Mouse (Mus musculus): ENCODE results near the gene Aox3. TPM values are rescaled to one million over a fixed set of nuclear protein-coding genes. Genes with fewer than 3 reads are reported as not detected.

Aox3 gene
- polyA plus RNA-seq, 1 experiment from 2014 or later: 0.33 TPM

GRCm38 (mm10) chr1:58152247-58152646, 39.3 kb downstream of the Aox3 start:
- Histone ChIP-seq H3K9ac (replicated peaks; ENCODE audit: low read depth, low read length) (no peak overlapping the region), H3K27me3 (replicated peaks; ENCODE audit: control insufficient read depth, insufficient read depth, low read length) (no peaks in the 10 kb centered on the region), H3K4me3 (replicated peaks; ENCODE audit: low read length) (no peak overlapping the region), H3K27ac (ENCODE audit: low read length) (no peak overlapping the region), H3K9me3 (ENCODE audit: control insufficient read depth, low read length) (no peaks in the 10 kb centered on the region), H3K4me2 (ENCODE audit: low read length) (no peak overlapping the region), H3K36me3 (ENCODE audit: control insufficient read depth, insufficient read depth) (no peaks in the 10 kb centered on the region), H3K4me1 (replicated peaks; ENCODE audit: control insufficient read depth, insufficient read depth, low read length) (no peaks in the 10 kb centered on the region)
- WGBS: 85% methylated on average over 8 of the region's 8 CpGs
- ATAC-seq: no peak

DNA sequence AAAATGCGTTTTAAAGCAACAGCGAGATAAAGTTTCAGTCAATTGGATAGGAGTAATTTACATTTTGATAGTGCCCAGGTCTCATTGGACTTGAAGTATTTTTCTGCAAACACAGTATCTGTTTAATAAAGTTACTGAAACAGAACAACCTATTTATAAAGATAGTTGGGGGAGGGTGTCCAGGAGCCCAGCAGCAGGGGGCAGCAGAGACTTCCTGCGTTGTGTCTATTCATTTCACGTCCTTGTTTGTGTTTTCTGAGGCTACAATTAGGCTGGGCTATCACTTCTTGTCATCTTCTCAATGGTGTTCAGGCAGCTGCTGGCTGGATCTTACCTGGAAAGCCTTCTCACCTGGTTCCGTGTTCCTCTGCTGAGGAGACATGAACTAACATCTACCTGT, 43.8 kb downstream of the Aox3 start:
- ATAC-seq: no peak
- H3K4me2 ChIP-seq (ENCODE audit: low read length): no peak overlapping the region
- H3K4me1 ChIP-seq (replicated peaks; ENCODE audit: control insufficient read depth, insufficient read depth, low read length): no peaks in the 10 kb centered on the region
- H3K36me3 ChIP-seq (ENCODE audit: control insufficient read depth, insufficient read depth): no peaks in the 10 kb centered on the region
- WGBS: 56% methylated on average over 5 of the region's 5 CpGs
- H3K9me3 ChIP-seq (ENCODE audit: control insufficient read depth, low read length): no peaks in the 10 kb centered on the region
- no peak overlapping the region for H3K4me3 ChIP-seq (replicated peaks; ENCODE audit: low read length)
- no peaks in the 10 kb centered on the region for H3K27me3 ChIP-seq (replicated peaks; ENCODE audit: control insufficient read depth, insufficient read depth, low read length)
- no peak overlapping the region for H3K27ac ChIP-seq (ENCODE audit: low read length)
- H3K9ac ChIP-seq (replicated peaks; ENCODE audit: low read depth, low read length): no peak overlapping the region

DNA sequence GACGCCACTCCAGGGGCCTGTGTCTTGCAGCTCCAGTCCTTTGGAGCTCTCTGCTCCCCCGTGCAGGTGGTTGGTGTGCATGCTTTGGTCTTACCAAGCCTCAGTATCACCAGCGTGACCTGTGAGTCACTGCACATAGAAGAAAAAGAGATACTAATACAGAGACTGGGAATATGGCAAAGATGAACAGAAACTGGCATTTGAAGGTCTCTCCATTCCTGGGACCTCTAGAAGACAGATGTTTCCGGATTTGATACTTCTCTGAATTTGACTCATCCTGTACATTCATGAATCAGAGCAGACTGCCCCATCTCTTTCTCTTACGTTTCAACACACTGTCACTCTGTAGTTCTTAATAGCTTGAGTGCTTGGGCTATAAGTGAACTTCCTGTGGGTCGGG, 57.0 kb downstream of the Aox3 start:
- WGBS: 83% methylated on average over 6 of the region's 6 CpGs
- no peaks in the 10 kb centered on the region for H3K27me3 ChIP-seq (replicated peaks; ENCODE audit: control insufficient read depth, insufficient read depth, low read length)
- H3K9me3 ChIP-seq (ENCODE audit: control insufficient read depth, low read length): no peaks in the 10 kb centered on the region
- no peak overlapping the region for H3K27ac ChIP-seq (ENCODE audit: low read length)
- no peaks in the 10 kb centered on the region for H3K36me3 ChIP-seq (ENCODE audit: control insufficient read depth, insufficient read depth)
- H3K4me2 ChIP-seq (ENCODE audit: low read length): no peak overlapping the region
- no peak overlapping the region for H3K4me3 ChIP-seq (replicated peaks; ENCODE audit: low read length)
- H3K4me1 ChIP-seq (replicated peaks; ENCODE audit: control insufficient read depth, insufficient read depth, low read length): 0 out of 2 replicates have a peak, but pooled peaks cover 3% of the 10 kb centered on the region
- no peak overlapping the region for H3K9ac ChIP-seq (replicated peaks; ENCODE audit: low read depth, low read length)
- no peak for ATAC-seq

GRCm38 (mm10) chr1:58188514-58189175, 75.7 kb downstream of the Aox3 start:
- H3K4me3 ChIP-seq (replicated peaks; ENCODE audit: low read length): no peak overlapping the region
- H3K27me3 ChIP-seq (replicated peaks; ENCODE audit: control insufficient read depth, insufficient read depth, low read length): no peaks in the 10 kb centered on the region
- 38% methylated on average over 5 of the region's 5 CpGs for WGBS
- H3K27ac ChIP-seq (ENCODE audit: low read length): no peak overlapping the region
- H3K36me3 ChIP-seq (ENCODE audit: control insufficient read depth, insufficient read depth): no peaks in the 10 kb centered on the region
- no peaks in the 10 kb centered on the region for H3K4me1 ChIP-seq (replicated peaks; ENCODE audit: control insufficient read depth, insufficient read depth, low read length)
- no peaks in the 10 kb centered on the region for H3K9me3 ChIP-seq (ENCODE audit: control insufficient read depth, low read length)
- no peak overlapping the region for H3K9ac ChIP-seq (replicated peaks; ENCODE audit: low read depth, low read length)
- no peak for ATAC-seq
- H3K4me2 ChIP-seq (ENCODE audit: low read length): no peak overlapping the region

DNA sequence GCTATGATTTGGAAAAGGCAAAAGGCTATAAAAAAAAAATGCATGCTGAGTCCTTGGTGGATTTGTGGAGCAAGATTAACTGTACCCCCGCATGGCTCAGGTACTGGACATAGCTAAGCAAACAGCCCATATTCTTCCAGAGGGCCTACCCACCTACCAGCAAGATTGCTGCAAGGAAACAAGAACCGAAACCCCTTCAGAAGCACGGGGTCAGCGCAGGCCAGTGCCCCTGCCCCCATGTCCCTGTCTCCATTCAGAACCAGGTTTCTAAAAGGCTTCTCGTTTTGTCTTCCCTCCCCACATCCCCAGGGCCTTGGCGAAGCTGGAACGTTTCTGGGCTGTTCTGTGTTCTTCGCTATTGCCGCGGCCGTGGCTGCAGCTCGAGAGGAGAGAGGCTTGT, 81.4 kb downstream of the Aox3 start:
- no peak for ATAC-seq
- Histone ChIP-seq H3K9me3 (ENCODE audit: control insufficient read depth, low read length) (no peaks in the 10 kb centered on the region), H3K4me3 (replicated peaks; ENCODE audit: low read length) (no peak overlapping the region), H3K27me3 (replicated peaks; ENCODE audit: control insufficient read depth, insufficient read depth, low read length) (no peaks in the 10 kb centered on the region), H3K36me3 (ENCODE audit: control insufficient read depth, insufficient read depth) (no peaks in the 10 kb centered on the region), H3K4me1 (replicated peaks; ENCODE audit: control insufficient read depth, insufficient read depth, low read length) (peaks cover 10% of the 10 kb centered on the region), H3K4me2 (ENCODE audit: low read length) (no peak overlapping the region), H3K9ac (replicated peaks; ENCODE audit: low read depth, low read length) (no peak overlapping the region), H3K27ac (ENCODE audit: low read length) (no peak overlapping the region)
- 87% methylated on average over 12 of the region's 12 CpGs for WGBS

DNA sequence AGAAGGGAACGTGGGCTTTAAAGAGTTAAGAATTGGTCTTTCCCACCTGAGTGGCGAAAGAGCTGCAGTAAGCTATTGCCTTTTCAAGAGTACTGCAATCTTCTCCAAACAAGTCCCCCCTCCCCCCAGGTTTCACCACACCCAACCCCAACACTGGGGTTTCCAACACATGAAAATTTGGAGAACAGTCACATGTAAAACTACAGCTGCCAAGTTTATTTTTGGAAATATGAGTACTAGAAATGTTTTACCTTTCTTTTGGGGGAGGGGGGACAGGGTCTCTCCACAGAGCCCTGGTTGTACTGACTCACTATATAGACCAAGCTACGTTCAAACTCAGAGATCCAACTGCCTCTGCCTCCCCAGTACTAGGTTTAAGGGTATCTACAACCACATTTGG, 82.1 kb downstream of the Aox3 start:
- Histone ChIP-seq H3K36me3 (ENCODE audit: control insufficient read depth, insufficient read depth) (no peaks in the 10 kb centered on the region), H3K27ac (ENCODE audit: low read length) (no peak overlapping the region), H3K4me1 (replicated peaks; ENCODE audit: control insufficient read depth, insufficient read depth, low read length) (peaks cover 10% of the 10 kb centered on the region), H3K9me3 (ENCODE audit: control insufficient read depth, low read length) (no peaks in the 10 kb centered on the region), H3K27me3 (replicated peaks; ENCODE audit: control insufficient read depth, insufficient read depth, low read length) (no peaks in the 10 kb centered on the region), H3K4me2 (ENCODE audit: low read length) (no peak overlapping the region), H3K4me3 (replicated peaks; ENCODE audit: low read length) (no peak overlapping the region), H3K9ac (replicated peaks; ENCODE audit: low read depth, low read length) (no peak overlapping the region)
- ATAC-seq: no peak
- WGBS: 74% methylated on average over 3 of the region's 3 CpGs

GRCm38 (mm10) chr1:58195541-58195940, 82.6 kb downstream of the Aox3 start:
- H3K4me2 ChIP-seq (ENCODE audit: low read length): no peak overlapping the region
- no peaks in the 10 kb centered on the region for H3K9me3 ChIP-seq (ENCODE audit: control insufficient read depth, low read length)
- no peaks in the 10 kb centered on the region for H3K36me3 ChIP-seq (ENCODE audit: control insufficient read depth, insufficient read depth)
- no peak overlapping the region for H3K4me3 ChIP-seq (replicated peaks; ENCODE audit: low read length)
- H3K27me3 ChIP-seq (replicated peaks; ENCODE audit: control insufficient read depth, insufficient read depth, low read length): no peaks in the 10 kb centered on the region
- 22% methylated on average over 10 of the region's 10 CpGs for WGBS
- no peak overlapping the region for H3K27ac ChIP-seq (ENCODE audit: low read length)
- H3K9ac ChIP-seq (replicated peaks; ENCODE audit: low read depth, low read length): no peak overlapping the region
- H3K4me1 ChIP-seq (replicated peaks; ENCODE audit: control insufficient read depth, insufficient read depth, low read length): peaks cover 10% of the 10 kb centered on the region
- no peak for ATAC-seq

DNA sequence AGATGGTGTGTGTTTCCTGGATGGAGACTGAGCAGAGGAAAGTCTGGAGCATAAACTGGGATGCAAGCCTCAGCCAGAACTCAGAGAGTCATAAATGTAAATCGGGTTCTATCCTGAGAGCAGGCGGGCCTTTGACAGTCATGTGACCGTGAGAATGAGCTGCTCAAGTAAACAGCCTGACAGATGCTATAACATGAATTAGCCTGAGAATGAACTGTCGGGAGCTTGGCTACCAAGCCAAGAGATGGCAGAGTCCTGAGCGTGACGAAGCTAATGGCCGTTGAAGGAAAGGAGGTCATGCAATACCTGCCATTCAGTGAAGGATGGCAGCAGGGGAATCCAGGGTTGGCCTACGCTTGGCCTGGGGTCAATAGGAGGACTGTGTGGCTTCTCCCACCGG, 84.1 kb downstream of the Aox3 start:
- peak; percentile 84 for ATAC-seq
- Histone ChIP-seq H3K9me3 (ENCODE audit: control insufficient read depth, low read length) (no peaks in the 10 kb centered on the region), H3K4me3 (replicated peaks; ENCODE audit: low read length) (no peak overlapping the region), H3K27me3 (replicated peaks; ENCODE audit: control insufficient read depth, insufficient read depth, low read length) (no peaks in the 10 kb centered on the region), H3K9ac (replicated peaks; ENCODE audit: low read depth, low read length) (no peak overlapping the region), H3K36me3 (ENCODE audit: control insufficient read depth, insufficient read depth) (no peaks in the 10 kb centered on the region), H3K4me2 (ENCODE audit: low read length) (no peak overlapping the region), H3K4me1 (replicated peaks; ENCODE audit: control insufficient read depth, insufficient read depth, low read length) (peaks cover 10% of the 10 kb centered on the region), H3K27ac (ENCODE audit: low read length) (no peak overlapping the region)
- 57% methylated on average over 9 of the region's 9 CpGs for WGBS

DNA sequence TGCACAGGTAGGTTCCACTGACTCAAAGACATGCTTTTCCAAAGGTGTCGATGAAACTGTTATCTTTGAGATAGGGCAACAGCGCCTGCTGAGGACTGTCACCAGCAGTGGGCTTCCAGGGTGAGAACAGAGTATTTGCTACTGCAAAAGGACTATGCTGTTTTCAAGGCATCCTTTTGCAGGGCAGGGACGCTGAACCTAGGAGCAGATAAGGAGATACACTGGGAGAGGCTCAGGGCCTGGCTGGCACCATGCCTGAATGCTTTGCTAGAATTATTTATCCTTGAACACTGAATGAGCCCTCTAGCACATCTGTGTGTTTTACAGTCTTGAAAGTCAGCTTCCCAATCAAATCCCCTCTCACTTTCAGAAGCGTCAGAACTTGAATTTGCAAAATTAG, 85.5 kb downstream of the Aox3 start:
- H3K27me3 ChIP-seq (replicated peaks; ENCODE audit: control insufficient read depth, insufficient read depth, low read length): no peaks in the 10 kb centered on the region
- no peak overlapping the region for H3K4me2 ChIP-seq (ENCODE audit: low read length)

GRCm38 (mm10) chr1:58210203-58210602, 97.3 kb downstream of the Aox3 start, which contains the start of gene Aox4:
TSS of gene Aox4 (plus strand) at chr1:58210397.
- 61% methylated on average over 17 of the region's 17 CpGs for WGBS
- H3K27me3 ChIP-seq (replicated peaks; ENCODE audit: control insufficient read depth, insufficient read depth, low read length): no peaks in the 10 kb centered on the region
- ATAC-seq: peak; percentile 67
- H3K27ac ChIP-seq (ENCODE audit: low read length): peak within 1 kb of the TSS; percentile 29
- H3K4me1 ChIP-seq (replicated peaks; ENCODE audit: control insufficient read depth, insufficient read depth, low read length): peaks cover 9% of the 10 kb centered on the region
- no peak within 1 kb of the TSS; the same call in 1 of the 2 replicates for H3K9ac ChIP-seq (replicated peaks; ENCODE audit: low read depth, low read length)
- no peaks in the 10 kb centered on the region for H3K36me3 ChIP-seq (ENCODE audit: control insufficient read depth, insufficient read depth)
- peak within 1 kb of the TSS; percentile 25 for H3K4me2 ChIP-seq (ENCODE audit: low read length)
- H3K4me3 ChIP-seq (replicated peaks; ENCODE audit: low read length): peak within 1 kb of the TSS; percentile 15
- no peaks in the 10 kb centered on the region for H3K9me3 ChIP-seq (ENCODE audit: control insufficient read depth, low read length)

More for the DNA sequence above, 85.5 kb downstream of the Aox3 start:
- Histone ChIP-seq H3K4me3 (replicated peaks; ENCODE audit: low read length) (no peak overlapping the region), H3K27ac (ENCODE audit: low read length) (no peak overlapping the region), H3K36me3 (ENCODE audit: control insufficient read depth, insufficient read depth) (no peaks in the 10 kb centered on the region), H3K4me1 (replicated peaks; ENCODE audit: control insufficient read depth, insufficient read depth, low read length) (peaks cover 10% of the 10 kb centered on the region), H3K9ac (replicated peaks; ENCODE audit: low read depth, low read length) (no peak overlapping the region), H3K9me3 (ENCODE audit: control insufficient read depth, low read length) (no peaks in the 10 kb centered on the region)
- ATAC-seq: no peak
- WGBS: 82% methylated on average over 4 of the region's 4 CpGs

All from forebrain, embryonic 16.5 days (tissue).